Mouse (Mus musculus): Measurements from ENCODE around the gene Dedd2. TPM values are rescaled to one million over a fixed set of nuclear protein-coding genes. Genes with fewer than 3 reads are reported as not detected.

The Dedd2 gene
- polyA plus RNA-seq, 2 experiments: 9.4 to 11.1 TPM

DNA sequence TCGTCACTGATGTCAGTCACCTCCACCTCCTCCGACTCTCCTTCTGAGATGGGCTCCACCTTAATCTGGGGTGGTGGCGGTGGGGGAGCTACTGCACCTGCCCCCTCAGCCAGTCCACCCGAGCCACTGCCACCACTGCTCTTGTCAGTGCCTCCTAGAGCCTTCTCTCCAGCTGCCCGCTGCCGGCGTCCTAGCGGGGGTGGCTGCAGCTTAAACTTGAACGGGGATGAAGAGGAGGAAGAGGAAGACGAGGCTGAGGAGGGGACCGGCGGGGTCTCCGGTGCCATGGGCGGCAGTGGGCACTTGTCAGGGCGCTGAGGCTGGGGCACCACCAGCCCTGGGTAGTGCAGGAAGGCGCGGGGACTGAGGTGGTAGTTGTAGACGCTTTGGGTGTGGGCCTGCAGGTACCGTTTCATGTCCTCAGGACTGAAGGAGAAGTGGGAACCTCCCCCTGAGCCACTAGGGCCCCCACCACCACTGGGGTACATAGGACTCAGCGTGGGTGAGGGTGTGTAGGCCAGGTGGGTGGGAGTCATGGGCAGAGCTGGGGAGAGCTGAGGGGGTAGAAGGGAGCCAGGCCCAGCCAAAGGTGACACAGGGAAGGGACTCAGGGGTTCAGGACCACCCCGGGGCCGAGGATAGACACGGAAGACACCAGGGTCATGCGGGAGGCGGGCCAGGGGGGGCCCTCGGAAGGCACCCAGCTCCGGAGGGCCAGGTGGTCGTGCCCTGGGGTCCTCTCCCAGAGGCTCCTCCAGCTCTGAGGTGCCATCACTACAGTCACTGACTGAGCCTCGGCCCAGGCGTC, 24.4 kb upstream of the Dedd2 start:
- Histone ChIP-seq H3K4me1 (ENCODE audit: control insufficient read depth, insufficient read depth, low read length) (peaks cover 40% of the 10 kb centered on the region), H3K27ac (replicated peaks; ENCODE audit: low read depth, low read length) (no peak overlapping the region), H3K27me3 (ENCODE audit: control insufficient read depth, insufficient read depth, low read length) (no peaks in the 10 kb centered on the region), H3K9me3 (ENCODE audit: control insufficient read depth, low read length) (no peaks in the 10 kb centered on the region), H3K9ac (ENCODE audit: low read depth, low read length, severe bottlenecking) (no peak overlapping the region), H3K4me2 (replicated peaks; ENCODE audit: low read depth, low read length, severe bottlenecking) (peak overlapping the region; percentile 95; the same call in 1 of the 2 replicates), H3K36me3 (ENCODE audit: control insufficient read depth, insufficient read depth, low read length) (peaks cover 46% of the 10 kb centered on the region), H3K4me3 (replicated peaks; ENCODE audit: low read length) (no peak overlapping the region)
- 90% methylated on average over 30 of the region's 30 CpGs for WGBS
- DNase-seq (ENCODE audit: low spot score) (no peak), ATAC-seq (ENCODE audit: low FRiP score, low read depth) (no peak)
- TF ChIP-seq POLR2A (IDR thresholded peaks at IDR 0.05; ENCODE audit: borderline replicate concordance, extremely low read depth, insufficient read depth, insufficient read length): no peak

DNA sequence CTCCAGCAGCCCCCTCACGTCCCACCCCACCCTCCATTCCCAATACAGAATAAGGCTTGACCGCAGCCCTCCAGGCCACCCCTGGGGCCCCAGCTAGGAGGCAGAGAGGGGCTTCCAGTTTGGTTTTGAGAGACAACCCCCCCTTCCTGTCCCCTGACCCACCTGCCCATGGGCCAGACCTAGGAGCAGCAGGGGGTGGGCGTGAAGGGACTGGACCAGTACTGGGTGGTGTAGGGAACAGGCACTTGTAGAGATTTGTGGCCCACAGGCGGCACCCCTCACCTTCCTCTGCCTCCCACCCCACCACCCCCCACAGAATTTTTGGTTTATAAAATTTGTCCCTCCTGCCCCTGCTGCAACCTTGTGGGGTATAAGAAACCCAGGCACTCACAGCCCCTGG, 22.9 kb upstream of the Dedd2 start:
- no peak overlapping the region for H3K4me2 ChIP-seq (replicated peaks; ENCODE audit: low read depth, low read length, severe bottlenecking)
- ATAC-seq (ENCODE audit: low FRiP score, low read depth) (no peak), DNase-seq (ENCODE audit: low spot score) (no peak)
- no peaks in the 10 kb centered on the region for H3K27me3 ChIP-seq (ENCODE audit: control insufficient read depth, insufficient read depth, low read length)
- 92% methylated on average over 4 of the region's 4 CpGs for WGBS
- no peak overlapping the region for H3K9ac ChIP-seq (ENCODE audit: low read depth, low read length, severe bottlenecking)
- TF ChIP-seq POLR2A (IDR thresholded peaks at IDR 0.05; ENCODE audit: borderline replicate concordance, extremely low read depth, insufficient read depth, insufficient read length): no peak
- peaks cover 46% of the 10 kb centered on the region for H3K36me3 ChIP-seq (ENCODE audit: control insufficient read depth, insufficient read depth, low read length)
- peaks cover 45% of the 10 kb centered on the region for H3K4me1 ChIP-seq (ENCODE audit: control insufficient read depth, insufficient read depth, low read length)
- H3K4me3 ChIP-seq (replicated peaks; ENCODE audit: low read length): no peak overlapping the region
- H3K27ac ChIP-seq (replicated peaks; ENCODE audit: low read depth, low read length): no peak overlapping the region
- no peaks in the 10 kb centered on the region for H3K9me3 ChIP-seq (ENCODE audit: control insufficient read depth, low read length)

DNA sequence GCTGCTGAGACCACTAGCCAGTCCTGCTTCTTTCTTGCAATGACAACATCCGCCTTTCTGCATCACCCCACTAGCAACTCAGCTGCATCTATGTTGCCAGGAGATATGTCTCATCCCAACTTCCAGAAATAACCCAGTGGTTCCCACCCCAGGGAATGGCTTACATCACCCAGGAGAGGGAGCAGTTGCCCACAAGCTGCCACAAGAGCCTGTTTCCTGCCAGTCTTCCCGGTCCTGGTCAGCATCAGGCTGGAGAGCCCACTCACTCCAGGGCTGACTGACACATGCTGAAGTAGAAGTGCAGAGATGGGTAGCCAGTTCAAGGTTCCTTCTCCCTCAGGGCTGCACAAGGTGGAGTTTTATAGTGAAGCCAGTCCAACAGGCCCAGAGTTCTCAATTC, 20.6 kb upstream of the Dedd2 start:
- 25% methylated on average over 2 of the region's 2 CpGs for WGBS
- H3K4me1 ChIP-seq (ENCODE audit: control insufficient read depth, insufficient read depth, low read length): peaks cover 28% of the 10 kb centered on the region
- H3K4me2 ChIP-seq (replicated peaks; ENCODE audit: low read depth, low read length, severe bottlenecking): no peak overlapping the region
- DNase-seq (ENCODE audit: low spot score) (no peak), ATAC-seq (ENCODE audit: low FRiP score, low read depth) (no peak)
- TF ChIP-seq POLR2A (IDR thresholded peaks at IDR 0.05; ENCODE audit: borderline replicate concordance, extremely low read depth, insufficient read depth, insufficient read length): no peak
- H3K36me3 ChIP-seq (ENCODE audit: control insufficient read depth, insufficient read depth, low read length): peaks cover 42% of the 10 kb centered on the region
- H3K27me3 ChIP-seq (ENCODE audit: control insufficient read depth, insufficient read depth, low read length): no peaks in the 10 kb centered on the region
- H3K9ac ChIP-seq (ENCODE audit: low read depth, low read length, severe bottlenecking): no peak overlapping the region
- no peak overlapping the region; the same call in 1 of the 2 replicates for H3K27ac ChIP-seq (replicated peaks; ENCODE audit: low read depth, low read length)
- H3K9me3 ChIP-seq (ENCODE audit: control insufficient read depth, low read length): no peaks in the 10 kb centered on the region
- no peak overlapping the region for H3K4me3 ChIP-seq (replicated peaks; ENCODE audit: low read length)

DNA sequence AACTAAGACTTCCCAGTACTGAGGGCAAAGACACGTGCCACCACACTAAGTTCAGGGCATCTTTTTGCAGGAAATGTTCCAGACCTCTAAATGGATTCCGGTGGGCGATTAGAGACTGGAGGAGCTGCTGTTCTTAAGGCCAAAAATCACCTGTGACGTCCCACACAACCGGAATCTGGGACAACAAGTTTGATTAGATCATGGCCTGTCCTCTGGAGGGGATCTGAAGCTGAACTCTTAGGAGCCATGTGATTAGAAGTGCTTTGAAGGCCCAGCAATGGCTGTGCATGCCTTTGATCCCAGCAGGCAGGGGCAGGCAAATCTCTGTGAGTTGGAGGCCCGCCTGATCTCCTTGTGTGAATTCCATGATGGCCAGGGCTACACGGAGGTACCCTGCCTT, 20.2 kb upstream of the Dedd2 start:
- DNase-seq (ENCODE audit: low spot score) (no peak), ATAC-seq (ENCODE audit: low FRiP score, low read depth) (no peak)
- Histone ChIP-seq H3K4me2 (replicated peaks; ENCODE audit: low read depth, low read length, severe bottlenecking) (no peak overlapping the region), H3K36me3 (ENCODE audit: control insufficient read depth, insufficient read depth, low read length) (peaks cover 39% of the 10 kb centered on the region), H3K4me1 (ENCODE audit: control insufficient read depth, insufficient read depth, low read length) (peaks cover 24% of the 10 kb centered on the region), H3K9me3 (ENCODE audit: control insufficient read depth, low read length) (no peaks in the 10 kb centered on the region), H3K27ac (replicated peaks; ENCODE audit: low read depth, low read length) (no peak overlapping the region; the same call in 1 of the 2 replicates), H3K4me3 (replicated peaks; ENCODE audit: low read length) (no peak overlapping the region), H3K27me3 (ENCODE audit: control insufficient read depth, insufficient read depth, low read length) (no peaks in the 10 kb centered on the region), H3K9ac (ENCODE audit: low read depth, low read length, severe bottlenecking) (no peak overlapping the region)
- WGBS: 63% methylated on average over 7 of the region's 7 CpGs
- no peak for TF ChIP-seq POLR2A (IDR thresholded peaks at IDR 0.05; ENCODE audit: borderline replicate concordance, extremely low read depth, insufficient read depth, insufficient read length)

DNA sequence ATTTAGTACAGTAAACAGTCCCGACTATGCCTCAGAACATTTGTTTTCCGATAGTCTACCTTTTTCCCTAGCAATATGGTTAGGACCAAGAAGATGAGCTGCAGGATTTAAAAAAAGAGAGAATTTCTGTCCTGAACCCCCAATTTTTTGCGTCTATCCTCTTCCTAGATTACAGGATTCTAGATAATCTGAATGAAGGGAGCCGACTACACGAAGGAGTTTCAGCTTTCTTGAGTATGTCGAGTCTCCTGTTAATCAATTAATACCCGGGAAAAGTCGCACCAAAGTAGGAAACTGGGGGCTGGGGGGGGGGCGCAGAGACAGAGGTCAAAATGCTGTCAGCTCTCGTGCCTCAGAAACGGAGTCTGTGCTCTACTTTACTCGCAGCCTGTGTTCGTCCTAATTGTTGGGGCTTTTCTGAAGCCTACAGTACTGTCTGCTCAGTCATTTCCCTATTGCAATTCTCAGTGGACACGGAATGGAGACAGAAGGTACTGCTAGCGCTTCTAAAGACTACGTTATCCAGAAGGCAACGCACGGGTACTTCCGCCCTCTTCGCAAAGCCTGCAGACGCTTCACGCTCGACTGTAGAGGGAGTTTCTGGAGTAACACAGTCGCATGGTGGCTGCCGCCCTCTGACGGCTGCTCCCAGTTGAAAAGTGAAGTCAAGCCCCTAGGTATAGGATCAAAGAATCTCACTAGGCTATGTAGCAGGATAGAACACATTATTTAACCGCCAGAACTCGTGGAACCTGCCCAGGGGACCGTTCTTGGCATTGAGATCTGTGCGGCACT, 18.6 kb upstream of the Dedd2 start:
- 0 out of 2 replicates have a peak, but pooled peaks have one; percentile 17 for TF ChIP-seq POLR2A (IDR thresholded peaks at IDR 0.05; ENCODE audit: borderline replicate concordance, extremely low read depth, insufficient read depth, insufficient read length)

More for the DNA sequence above, 18.6 kb upstream of the Dedd2 start:
- Histone ChIP-seq H3K9ac (ENCODE audit: low read depth, low read length, severe bottlenecking) (no peak overlapping the region), H3K36me3 (ENCODE audit: control insufficient read depth, insufficient read depth, low read length) (peaks cover 32% of the 10 kb centered on the region), H3K27me3 (ENCODE audit: control insufficient read depth, insufficient read depth, low read length) (no peaks in the 10 kb centered on the region), H3K9me3 (ENCODE audit: control insufficient read depth, low read length) (no peaks in the 10 kb centered on the region), H3K4me1 (ENCODE audit: control insufficient read depth, insufficient read depth, low read length) (peaks cover 10% of the 10 kb centered on the region; the same call in 1 of the 2 replicates), H3K4me3 (replicated peaks; ENCODE audit: low read length) (peak overlapping the region; percentile 94), H3K27ac (replicated peaks; ENCODE audit: low read depth, low read length) (peak overlapping the region; percentile 70), H3K4me2 (replicated peaks; ENCODE audit: low read depth, low read length, severe bottlenecking) (peak overlapping the region; percentile 59)
- DNase-seq (ENCODE audit: low spot score) (peak; percentile 94), ATAC-seq (ENCODE audit: low FRiP score, low read depth) (peak; percentile 49)
- 2% methylated on average over 30 of the region's 30 CpGs for WGBS

Measured in limb, embryonic 14.5 days (tissue).